Comparison of ENCODE assay signal across 17 mouse cellular contexts in genomic region chr3:134259300-134259699, GRCm38 (mm10). TPM values are rescaled to one million over a fixed set of nuclear protein-coding genes. Genes with fewer than 3 reads are reported as not detected.
DNase-seq lines count a peak whose midpoint lies in the region; ATAC-seq and TF ChIP-seq lines count a peak whose summit lies in the region.
"Had no signal": no experiment of that assay in that cellular context is flagged by ENCODE, and none has a peak within 500 bp of the region (broad histone marks: within the 10 kb centered on the region; RNA-seq: fewer than 3 reads in every experiment).

No protein-coding gene starts in this region.

- H3K27me3 ChIP-seq in hindbrain, embryonic 15.5 days = no peaks in the 10 kb centered on the region
- no peaks in the 10 kb centered on the region for H3K27me3 ChIP-seq in hindbrain, embryonic 16.5 days (replicated peaks; ENCODE audit: control insufficient read depth, insufficient read depth, low read length)
- H3K27me3 ChIP-seq in forebrain, postnatal 0 days (ENCODE audit: insufficient read depth, low read length) = no peaks in the 10 kb centered on the region
- H3K27me3 ChIP-seq: limb, embryonic 13.5 days; stomach, embryonic 15.5 days had no signal

- H3K36me3 ChIP-seq in hindbrain, embryonic 15.5 days = 0 out of 2 replicates have a peak, but pooled peaks cover 4% of the 10 kb centered on the region
- H3K36me3 ChIP-seq in hindbrain, embryonic 16.5 days (ENCODE audit: control insufficient read depth, insufficient read depth, low read length) = no peaks in the 10 kb centered on the region
- H3K36me3 ChIP-seq in forebrain, postnatal 0 days (ENCODE audit: insufficient read depth) = no peaks in the 10 kb centered on the region
- H3K36me3 ChIP-seq: limb, embryonic 13.5 days; stomach, embryonic 15.5 days had no signal

- no peak for ATAC-seq in hindbrain, embryonic 15.5 days (ENCODE audit: low FRiP score, low read depth)
- no peak for ATAC-seq in hindbrain, embryonic 16.5 days
- peak; percentile 23; the same call in 1 of the 2 replicates for ATAC-seq in forebrain, postnatal 0 days
- ATAC-seq: intestine, embryonic 16.5 days had no signal

- peak; percentile 55 for DNase-seq in embryo, embryonic 11 days
- no peak for DNase-seq in forebrain, postnatal 0 days
- peak; percentile 4 for DNase-seq in testis, postnatal 14 days (ENCODE audit: low spot score)
- no peak for DNase-seq in layer of hippocampus, adult 18-20 months (ENCODE audit: low spot score in 2 of 2)
- DNase-seq in frontal cortex, postnatal 25 days (ENCODE audit: low spot score in 2 of 2) = no peak
- DNase-seq: B cell, adult 2 months; cerebellum, adult 11-12 months; gastrocnemius, adult 2 months; heart, adult 18-20 months; lung, postnatal 14 days; thymus, postnatal 25 days had no signal

- peaks cover 6% of the 10 kb centered on the region; the same call in 1 of the 2 replicates for H3K4me1 ChIP-seq in hindbrain, embryonic 15.5 days (replicated peaks)
- no peaks in the 10 kb centered on the region for H3K4me1 ChIP-seq in hindbrain, embryonic 16.5 days (ENCODE audit: control insufficient read depth, insufficient read depth, low read depth, low read length)
- H3K4me1 ChIP-seq in forebrain, postnatal 0 days (ENCODE audit: insufficient read depth) = no peaks in the 10 kb centered on the region
- H3K4me1 ChIP-seq: limb, embryonic 13.5 days; stomach, embryonic 15.5 days had no signal

- H3K4me2 ChIP-seq in hindbrain, embryonic 15.5 days = 0 out of 2 replicates have a peak overlapping the region, but pooled peaks have one; percentile 19
- no peak overlapping the region for H3K4me2 ChIP-seq in hindbrain, embryonic 16.5 days (ENCODE audit: low read length)
- no peak overlapping the region for H3K4me2 ChIP-seq in forebrain, postnatal 0 days (ENCODE audit: low read depth)
- H3K4me2 ChIP-seq: limb, embryonic 13.5 days; stomach, embryonic 15.5 days had no signal

- no peak overlapping the region for H3K4me3 ChIP-seq in hindbrain, embryonic 15.5 days
- H3K4me3 ChIP-seq in hindbrain, embryonic 16.5 days (ENCODE audit: low read length) = no peak overlapping the region
- no peak overlapping the region for H3K4me3 ChIP-seq in forebrain, postnatal 0 days (ENCODE audit: low read depth, low read length)
- H3K4me3 ChIP-seq: gastrocnemius, adult 2 months; layer of hippocampus, adult 2 months; limb, embryonic 13.5 days; stomach, embryonic 15.5 days had no signal

- H3K9me3 ChIP-seq in hindbrain, embryonic 15.5 days = no peaks in the 10 kb centered on the region
- no peaks in the 10 kb centered on the region for H3K9me3 ChIP-seq in hindbrain, embryonic 16.5 days (ENCODE audit: control insufficient read depth, low read length)
- H3K9me3 ChIP-seq in forebrain, postnatal 0 days (ENCODE audit: low read length) = no peaks in the 10 kb centered on the region
- H3K9me3 ChIP-seq: limb, embryonic 13.5 days; stomach, embryonic 15.5 days had no signal

- H3K9ac ChIP-seq in hindbrain, embryonic 15.5 days = no peak overlapping the region
- H3K9ac ChIP-seq in hindbrain, embryonic 16.5 days (ENCODE audit: low read depth, low read length) = no peak overlapping the region
- H3K9ac ChIP-seq in forebrain, postnatal 0 days = no peak overlapping the region
- H3K9ac ChIP-seq: limb, embryonic 13.5 days; stomach, embryonic 15.5 days had no signal

- WGBS in hindbrain, embryonic 15.5 days = 38% methylated on average over 3 of the region's 3 CpGs
- WGBS in hindbrain, embryonic 16.5 days = 23% methylated on average over 3 of the region's 3 CpGs
- WGBS in forebrain, postnatal 0 days = 34% methylated on average over 3 of the region's 3 CpGs

- no peak for TF ChIP-seq CTCF in forebrain, postnatal 0 days (IDR thresholded peaks at IDR 0.05; ENCODE audit: low read depth)

- H3K27ac ChIP-seq in hindbrain, embryonic 15.5 days (replicated peaks) = no peak overlapping the region
- no peak overlapping the region for H3K27ac ChIP-seq in hindbrain, embryonic 16.5 days (ENCODE audit: low read depth, low read length)
- H3K27ac ChIP-seq in forebrain, postnatal 0 days (ENCODE audit: low read depth, low read length) = no peak overlapping the region
- H3K27ac ChIP-seq: gastrocnemius, adult 2 months; layer of hippocampus, adult 2 months; limb, embryonic 13.5 days; stomach, embryonic 15.5 days had no signal

RNA-seq across cellular contexts. Expression of gene Cxxc4, which starts 23.0 kb away (rescaled TPM):
- polyA plus RNA-seq in hindbrain, embryonic 15.5 days (2015; fragmentation: Nextera tagmentation; extraction: Ambion mirVana) = 26.5 and 27.5 TPM in 2 replicates
- 20.6 and 29.1 TPM in 2 replicates for polyA plus RNA-seq in hindbrain, embryonic 16.5 days (2015; fragmentation: Nextera tagmentation; extraction: Ambion mirVana)
- 34.4 and 39.0 TPM in 2 replicates for total RNA-seq in forebrain, postnatal 0 days (2014; rRNA removed)
- 19.8 and 23.3 TPM in 2 replicates for polyA plus RNA-seq in forebrain, postnatal 0 days (2015; fragmentation: Nextera tagmentation; extraction: Ambion mirVana)
- 10 to 100 TPM; 12.3 to 15.4 TPM for total RNA-seq in layer of hippocampus, adult 18-20 months (2021)

Comparison
In these comparisons a context has a peak if more than half of its experiments do, and no peak if none do; other contexts are left out.
1. DNase-seq: peak in embryo, embryonic 11 days (single experiment) and testis, postnatal 14 days (single experiment); none in forebrain, postnatal 0 days (single experiment), layer of hippocampus, adult 18-20 months (0 of 2) and frontal cortex, postnatal 25 days (0 of 2).